Mouse (Mus musculus) myocyte (in vitro differentiated cells): Measurements from ENCODE around the gene Tmem39b. TPM values are rescaled to one million over a fixed set of nuclear protein-coding genes. Genes with fewer than 3 reads are reported as not detected.

Experiments used
- H3K27me3 ChIP-seq: one replicate; pipeline ENCODE4 v1.6.1; 2011; ENCODE audit not compliant: control insufficient read depth, insufficient read depth, insufficient read length
- H3K36me3 ChIP-seq: one replicate; pipeline ENCODE4 v1.6.1; 2011; ENCODE audit not compliant: control insufficient read depth, insufficient read depth
- H3K4me2 ChIP-seq: one replicate; pipeline ENCODE4 v1.6.1; 2011; ENCODE audit warnings: low read depth, control low read depth
- H3K4me3 ChIP-seq: one replicate; pipeline ENCODE4 v1.5.1; 2011; ENCODE audit warnings: mild to moderate bottlenecking, control low read depth, moderate library complexity
- H3K79me2 ChIP-seq: one replicate; pipeline ENCODE4 v1.6.1; 2011; ENCODE audit not compliant: control insufficient read depth, insufficient read depth
- H3ac ChIP-seq: one replicate; pipeline ENCODE4 v1.6.1; 2011; ENCODE audit not compliant: control insufficient read depth, insufficient read length
- CEBPB ChIP-seq: IDR thresholded peaks from 2 replicates; pipeline ENCODE4 v1.6.1; 2011; ENCODE audit warnings: mild to moderate bottlenecking, moderate library complexity; ENCODE audit not compliant: poor library complexity, insufficient read depth, severe bottlenecking
- E2F4 ChIP-seq: IDR thresholded peaks from one replicate; pipeline ENCODE4 v1.6.1; 2011; ENCODE audit warnings: mild to moderate bottlenecking, control low read depth, moderate library complexity; ENCODE audit not compliant: insufficient read depth
- MAX ChIP-seq: IDR thresholded peaks from one replicate; pipeline ENCODE4 v1.6.1; 2011; ENCODE audit warnings: low read depth, mild to moderate bottlenecking, control low read depth
- MYOD1 ChIP-seq, 3 experiments: IDR thresholded peaks; one replicate each; pipeline ENCODE4 v1.6.1; 2011; ENCODE audit warnings: control low read depth in 2 of 3, low read depth in 2 of 3, mild to moderate bottlenecking in 2 of 3, moderate library complexity in 1 of 3; ENCODE audit not compliant: insufficient read length in 2 of 3, control insufficient read depth in 1 of 3
- MYOG ChIP-seq, 3 experiments: IDR thresholded peaks; one replicate each; pipeline ENCODE4 v1.6.1; 2011; ENCODE audit warnings: control low read depth in 2 of 3, low read depth in 2 of 3, mild to moderate bottlenecking in 2 of 3; ENCODE audit not compliant: insufficient read length in 2 of 3, control insufficient read depth in 1 of 3, insufficient read depth in 1 of 3
- POLR2A ChIP-seq: IDR thresholded peaks from one replicate; pipeline ENCODE4 v1.6.1; 2011; ENCODE audit warnings: low read depth, mild to moderate bottlenecking, control low read depth, moderate library complexity; ENCODE audit not compliant: insufficient read length
- POLR2AphosphoS2 ChIP-seq: IDR thresholded peaks from one replicate; pipeline ENCODE4 v1.6.1; 2011; ENCODE audit warnings: low read depth, control low read depth; ENCODE audit not compliant: insufficient read length
- REST ChIP-seq: IDR thresholded peaks from one replicate; pipeline ENCODE4 v1.6.1; 2011; ENCODE audit warnings: mild to moderate bottlenecking, control low read depth, moderate library complexity; ENCODE audit not compliant: insufficient read depth, insufficient read length
- SRF ChIP-seq: IDR thresholded peaks from one replicate; pipeline ENCODE4 v1.6.1; 2011; ENCODE audit warnings: low read depth; ENCODE audit not compliant: control insufficient read depth, insufficient read length
- TCF12 ChIP-seq: IDR thresholded peaks from one replicate; pipeline ENCODE4 v1.6.1; 2011; ENCODE audit warnings: mild to moderate bottlenecking, control low read depth; ENCODE audit not compliant: poor library complexity, insufficient read depth, severe bottlenecking
- TCF3 ChIP-seq: IDR thresholded peaks from one replicate; pipeline ENCODE4 v1.6.1; 2011; ENCODE audit warnings: low read depth, control low read depth; ENCODE audit not compliant: insufficient read length
- USF1 ChIP-seq: IDR thresholded peaks from one replicate; pipeline ENCODE4 v1.6.1; 2011; ENCODE audit warnings: low read depth, mild to moderate bottlenecking, control low read depth, moderate library complexity
- polyA plus RNA-seq: library from polyadenylated mRNA; unstranded; fragments of >200 nt; fragmentation: generic; extraction: Trizol; gene quantifications from one replicate; pipeline ENCODE4 v1.2.1, GENCODE M21; 2012; ENCODE audit warnings: missing spikeins

The Tmem39b gene
- polyA plus RNA-seq, 1 experiment: 9.7 TPM

- no peaks in the 10 kb centered on the region for H3K27me3 ChIP-seq
- H3K4me3 ChIP-seq: no peak overlapping the region
- H3K4me2 ChIP-seq: no peak overlapping the region
- H3K79me2 ChIP-seq: peaks cover 88% of the 10 kb centered on the region
- peaks cover 13% of the 10 kb centered on the region for H3K36me3 ChIP-seq
- TF ChIP-seq SRF (no peak), TCF3 (no peak)
- no peak overlapping the region for H3ac ChIP-seq
Measured at GRCm38 (mm10) chr4:129731423-129731822, 34.8 kb upstream of the Tmem39b start.

DNA sequence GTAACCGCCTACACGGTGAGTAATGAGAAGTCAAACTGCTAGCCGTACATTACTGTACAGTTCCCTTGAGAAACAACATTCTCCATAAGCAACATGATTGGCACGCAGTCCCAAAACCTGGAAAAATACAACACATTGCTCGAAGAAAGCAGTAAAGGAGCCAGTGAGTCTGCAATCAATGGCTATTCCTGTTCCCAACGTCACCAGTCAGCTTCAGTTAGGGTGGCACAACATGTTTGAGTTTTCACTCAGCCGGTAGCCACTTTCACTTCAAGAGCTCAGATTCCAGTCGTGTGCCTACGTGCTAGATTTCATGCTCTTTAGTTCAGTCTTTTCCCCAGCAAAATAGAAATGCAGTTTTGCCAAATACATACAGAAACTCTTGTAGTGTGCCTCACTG is 19.7 kb upstream of the Tmem39b start:
- Histone ChIP-seq H3ac (no peak overlapping the region), H3K79me2 (no peaks in the 10 kb centered on the region), H3K4me2 (no peak overlapping the region), H3K4me3 (no peak overlapping the region), H3K27me3 (no peaks in the 10 kb centered on the region), H3K36me3 (peaks cover 46% of the 10 kb centered on the region)
- TF ChIP-seq CEBPB (no peak), POLR2A (no peak), TCF3 (no peak), POLR2AphosphoS2 (no peak), SRF (no peak), USF1 (no peak), REST (no peak), MAX (no peak), E2F4 (no peak), MYOD1 (IDR thresholded peaks at IDR 0.05; ENCODE audit: control insufficient read depth in 1 of 3, insufficient read length in 2 of 3, low read depth in 2 of 3) (no peak), TCF12 (no peak), MYOG (IDR thresholded peaks at IDR 0.05; ENCODE audit: control insufficient read depth in 1 of 3, insufficient read depth in 1 of 3, insufficient read length in 2 of 3, low read depth in 2 of 3) (no peak)

- Histone ChIP-seq H3K4me3 (no peak overlapping the region), H3K36me3 (peaks cover 32% of the 10 kb centered on the region), H3K79me2 (peaks cover 5% of the 10 kb centered on the region), H3K27me3 (no peaks in the 10 kb centered on the region), H3K4me2 (no peak overlapping the region), H3ac (no peak overlapping the region)
- peak; percentile 54 to 87 (median 84) for TF ChIP-seq MYOD1 (IDR thresholded peaks at IDR 0.05; ENCODE audit: control insufficient read depth in 1 of 3, insufficient read length in 2 of 3, low read depth in 2 of 3)
- TF ChIP-seq POLR2A: no peak
- no peak for TF ChIP-seq POLR2AphosphoS2
- peak; percentile 65 for TF ChIP-seq TCF12
- peak in 2 of 3 experiments; percentile 72 to 83 for TF ChIP-seq MYOG (IDR thresholded peaks at IDR 0.05; ENCODE audit: control insufficient read depth in 1 of 3, insufficient read depth in 1 of 3, insufficient read length in 2 of 3, low read depth in 2 of 3)
- TF ChIP-seq E2F4: no peak
- TF ChIP-seq REST: no peak
- TF ChIP-seq TCF3: no peak
- TF ChIP-seq SRF: no peak
- no peak for TF ChIP-seq MAX
- TF ChIP-seq USF1: no peak
- no peak for TF ChIP-seq CEBPB
Measured at GRCm38 (mm10) chr4:129709486-129710129, 13.0 kb upstream of the Tmem39b start.

DNA sequence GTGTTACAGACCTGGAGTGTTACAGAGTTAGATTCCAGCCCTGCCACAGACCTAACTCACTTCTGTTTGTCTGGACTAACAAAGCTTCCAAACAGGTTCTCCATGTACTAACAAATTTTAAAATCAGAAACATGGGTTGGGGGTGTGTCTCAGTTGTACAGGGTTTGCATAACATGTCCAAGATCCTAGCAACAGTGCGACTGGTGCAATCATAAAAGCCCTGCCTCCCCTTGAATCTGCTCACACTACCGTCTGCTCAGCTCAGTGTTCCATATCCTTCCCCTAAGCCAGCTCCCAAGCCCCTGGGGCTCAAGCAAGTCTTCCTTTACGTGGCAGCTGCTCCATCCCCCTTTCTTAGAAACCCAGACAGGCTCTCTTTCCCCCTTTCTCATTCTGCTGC is 10.1 kb upstream of the Tmem39b start:
- Histone ChIP-seq H3ac (no peak overlapping the region), H3K36me3 (peaks cover 17% of the 10 kb centered on the region), H3K4me3 (no peak overlapping the region), H3K4me2 (no peak overlapping the region), H3K79me2 (peaks cover 5% of the 10 kb centered on the region), H3K27me3 (no peaks in the 10 kb centered on the region)
- TF ChIP-seq E2F4 (no peak), MAX (no peak), MYOD1 (IDR thresholded peaks at IDR 0.05; ENCODE audit: control insufficient read depth in 1 of 3, insufficient read length in 2 of 3, low read depth in 2 of 3) (no peak), POLR2AphosphoS2 (no peak), SRF (no peak), USF1 (no peak), MYOG (IDR thresholded peaks at IDR 0.05; ENCODE audit: control insufficient read depth in 1 of 3, insufficient read depth in 1 of 3, insufficient read length in 2 of 3, low read depth in 2 of 3) (no peak), POLR2A (no peak), TCF12 (no peak), TCF3 (no peak), REST (no peak), CEBPB (no peak)

DNA sequence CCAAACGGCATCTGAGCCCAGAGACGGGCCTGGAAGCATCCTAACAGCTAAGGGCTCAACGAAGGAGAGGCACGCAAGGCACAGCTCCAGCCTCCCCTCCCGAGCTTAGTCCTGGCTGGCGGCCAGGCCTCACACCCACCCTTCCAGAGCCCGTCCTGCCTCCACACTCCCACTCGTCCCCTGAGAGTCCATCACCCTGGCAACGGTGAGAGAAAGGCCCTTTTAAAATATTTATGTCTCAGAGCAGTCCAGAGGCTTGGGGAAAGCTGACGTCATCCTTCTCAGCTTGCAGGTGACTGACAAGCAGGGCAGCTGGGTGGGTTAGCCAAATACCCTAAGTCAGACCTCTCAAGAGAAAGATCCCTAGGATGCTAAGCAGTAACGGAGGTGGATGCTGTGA is 5.8 kb upstream of the Tmem39b start:
- Histone ChIP-seq H3K79me2 (no peaks in the 10 kb centered on the region), H3K36me3 (no peaks in the 10 kb centered on the region), H3K4me2 (peak overlapping the region; percentile 12), H3ac (no peak overlapping the region), H3K27me3 (no peaks in the 10 kb centered on the region), H3K4me3 (no peak overlapping the region)
- TF ChIP-seq MYOD1 (IDR thresholded peaks at IDR 0.05; ENCODE audit: control insufficient read depth in 1 of 3, insufficient read length in 2 of 3, low read depth in 2 of 3) (peak in 2 of 3 experiments; percentile 44 to 53), POLR2AphosphoS2 (peak; percentile 88), MAX (no peak)
